ENCODE assay signal across 21 mouse cellular contexts in the genomic region with DNA sequence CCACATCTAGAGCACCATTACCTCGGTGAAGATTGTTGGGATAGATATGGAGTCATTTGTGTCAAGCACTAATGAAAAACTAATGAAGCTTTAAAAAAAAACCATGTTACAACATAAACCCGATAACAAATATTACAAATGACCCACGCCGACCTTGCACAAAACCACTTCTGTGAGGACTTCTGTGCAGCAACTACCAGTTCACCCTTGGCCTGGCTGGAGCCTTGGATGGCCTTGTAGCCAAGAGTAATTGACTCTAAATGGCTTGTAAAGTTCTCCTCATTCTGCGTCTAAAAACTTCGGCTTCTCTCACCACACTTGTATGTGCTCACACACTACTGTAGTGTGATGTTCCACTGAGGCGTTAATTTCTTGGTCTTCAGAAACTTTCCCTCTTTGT.
DNase-seq lines count a peak whose midpoint lies in the region.
"Had no signal": no experiment of that assay in that cellular context is flagged by ENCODE, and none has a peak within 500 bp of the region (broad histone marks: within the 10 kb centered on the region; RNA-seq: fewer than 3 reads in every experiment).

No protein-coding gene starts in this region.

- peaks cover 5% of the 10 kb centered on the region; the same call in 1 of the 2 replicates for H3K4me1 ChIP-seq in brown adipose tissue, adult 24 weeks (ENCODE audit: control insufficient read depth, insufficient read depth, insufficient read length, low read length)
- H3K4me1 ChIP-seq: embryonic facial prominence, embryonic 13.5 days; embryonic facial prominence, embryonic 15.5 days; forebrain, embryonic 13.5 days; forebrain, embryonic 15.5 days had no signal

- peak; percentile 41 for DNase-seq in adrenal gland, adult 2 months
- no peak for DNase-seq in adrenal gland, postnatal 4 days (ENCODE audit: low spot score in 2 of 2)
- DNase-seq in adrenal gland, postnatal 10 days: peak; percentile 41
- no peak for DNase-seq in adrenal gland, postnatal 25 days
- DNase-seq in adipocyte (ENCODE audit: low spot score): peak; percentile 54
- no peak for DNase-seq in spleen, postnatal 4 days (ENCODE audit: low spot score in 2 of 2)
- DNase-seq: B cell, adult 2 months; cerebellum, adult 11 months; cerebellum, adult 18-20 months; cerebellum, adult 8-10 months; cerebellum, adult 9-11 months; cerebellum, postnatal 14 days; cerebellum, postnatal 36 days; embryo, embryonic 11 days; forebrain, postnatal 0 days had no signal

- H3K27ac ChIP-seq in brown adipose tissue, adult 24 weeks (replicated peaks; ENCODE audit: low read depth, low read length): peak overlapping the region; percentile 82
- H3K27ac ChIP-seq: embryonic facial prominence, embryonic 13.5 days; embryonic facial prominence, embryonic 15.5 days; forebrain, embryonic 13.5 days; forebrain, embryonic 15.5 days had no signal

- no peak overlapping the region for H3K4me3 ChIP-seq in brown adipose tissue, adult 24 weeks (ENCODE audit: insufficient read depth, low read depth, low read length)
- H3K4me3 ChIP-seq: embryonic facial prominence, embryonic 13.5 days; embryonic facial prominence, embryonic 15.5 days; erythroblast, embryonic 14.5 days; forebrain, embryonic 13.5 days; forebrain, embryonic 15.5 days had no signal

Comparison
In these comparisons a context has a peak if more than half of its experiments do, and no peak if none do; other contexts are left out.
1. DNase-seq: peak in adrenal gland, adult 2 months (single experiment), adrenal gland, postnatal 10 days (single experiment) and adipocyte (single experiment); none in adrenal gland, postnatal 4 days (0 of 2), adrenal gland, postnatal 25 days (single experiment) and spleen, postnatal 4 days (0 of 2).